ENCODE assay signal across 18 mouse cellular contexts in the genomic region with DNA sequence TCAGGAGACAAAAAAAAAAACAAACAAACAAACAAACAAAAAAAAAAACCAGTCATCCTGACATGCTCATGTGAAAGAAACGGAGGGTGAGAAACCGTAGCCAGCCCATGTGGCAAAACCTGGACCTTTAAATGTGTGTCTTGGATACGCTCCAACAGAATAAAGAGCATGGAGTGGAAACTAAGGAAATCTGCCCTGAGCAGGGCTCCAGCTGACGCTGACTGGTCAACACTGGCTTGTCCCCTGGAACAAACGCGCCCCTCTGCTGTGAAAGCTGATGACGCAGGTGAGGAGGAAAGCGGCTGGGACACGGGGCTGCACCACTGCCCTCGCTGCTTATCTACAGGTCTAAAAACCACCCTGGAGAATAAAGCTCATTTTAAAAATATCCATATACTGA. TPM values are rescaled to one million over a fixed set of nuclear protein-coding genes. Genes with fewer than 3 reads are reported as not detected.
A peak's percentile ranks its signal among the peaks of the same experiment; 100 is the strongest.
DNase-seq lines count a peak whose midpoint lies in the region; ATAC-seq lines count a peak whose summit lies in the region.
"Had no signal": no experiment of that assay in that cellular context is flagged by ENCODE, and none has a peak within 500 bp of the region (broad histone marks: within the 10 kb centered on the region; RNA-seq: fewer than 3 reads in every experiment).

No protein-coding gene starts in this region.

- 30% methylated on average over 10 of the region's 10 CpGs for WGBS in heart, embryonic 13.5 days
- 50% methylated on average over 10 of the region's 10 CpGs for WGBS in midbrain, embryonic 14.5 days
- 66% methylated on average over 10 of the region's 10 CpGs for WGBS in midbrain, embryonic 11.5 days
- WGBS in forebrain, embryonic 10.5 days = 66% methylated on average over 10 of the region's 10 CpGs

- H3K4me2 ChIP-seq in heart, embryonic 13.5 days = 0 out of 2 replicates have a peak overlapping the region, but pooled peaks have one; percentile 2
- H3K4me2 ChIP-seq in midbrain, embryonic 14.5 days (ENCODE audit: low read length) = no peak overlapping the region
- no peak overlapping the region for H3K4me2 ChIP-seq in midbrain, embryonic 11.5 days

- peak overlapping the region; percentile 66 for H3K9ac ChIP-seq in heart, embryonic 13.5 days
- H3K9ac ChIP-seq in midbrain, embryonic 14.5 days (replicated peaks; ENCODE audit: low read length) = no peak overlapping the region
- H3K9ac ChIP-seq in midbrain, embryonic 11.5 days (ENCODE audit: low read length) = no peak overlapping the region
- H3K9ac ChIP-seq: forebrain, postnatal 0 days had no signal

- peak overlapping the region; percentile 57; the same call in 1 of the 2 replicates for H3K27ac ChIP-seq in heart, embryonic 13.5 days (replicated peaks)
- peak overlapping the region; percentile 63; the same call in 1 of the 2 replicates for H3K27ac ChIP-seq in midbrain, embryonic 14.5 days (replicated peaks; ENCODE audit: low read depth, low read length)
- no peak overlapping the region for H3K27ac ChIP-seq in midbrain, embryonic 11.5 days (ENCODE audit: low read depth, low read length)
- no peak overlapping the region for H3K27ac ChIP-seq in forebrain, embryonic 10.5 days
- H3K27ac ChIP-seq: macrophage had no signal

- no peaks in the 10 kb centered on the region for H3K9me3 ChIP-seq in heart, embryonic 13.5 days
- H3K9me3 ChIP-seq in midbrain, embryonic 14.5 days (ENCODE audit: control insufficient read depth, low read length) = no peaks in the 10 kb centered on the region
- no peaks in the 10 kb centered on the region for H3K9me3 ChIP-seq in midbrain, embryonic 11.5 days (ENCODE audit: control insufficient read depth, low read length)
- no peaks in the 10 kb centered on the region for H3K9me3 ChIP-seq in forebrain, embryonic 10.5 days

- DNase-seq in heart, adult 8-10 months (ENCODE audit: low spot score) = no peak
- DNase-seq in kidney, postnatal 25 days = peak; percentile 56 to 83
- DNase-seq in kidney, adult 18-20 months = no peak
- DNase-seq in midbrain, embryonic 14.5 days = peak; percentile 41
- no peak for DNase-seq in midbrain, embryonic 11.5 days (ENCODE audit: low spot score, missing footprints)
- no peak for DNase-seq in layer of hippocampus, adult 18-20 months (ENCODE audit: low spot score in 2 of 2)
- no peak for DNase-seq in forebrain, embryonic 10.5 days (ENCODE audit: extremely low spot score, low spot score)
- DNase-seq: adrenal gland, postnatal 10 days; B cell, adult 2 months; cerebellum, adult 9-11 months; embryo, embryonic 11 days; forebrain, postnatal 0 days; heart, postnatal 10 days; layer of hippocampus, adult 9-11 months; thymus, postnatal 4 days had no signal

- H3K36me3 ChIP-seq in heart, embryonic 13.5 days = no peaks in the 10 kb centered on the region
- H3K36me3 ChIP-seq in midbrain, embryonic 14.5 days (ENCODE audit: control insufficient read depth, insufficient read depth, low read length) = no peaks in the 10 kb centered on the region
- no peaks in the 10 kb centered on the region for H3K36me3 ChIP-seq in midbrain, embryonic 11.5 days (ENCODE audit: control insufficient read depth, insufficient read depth, low read length)
- 0 out of 2 replicates have a peak, but pooled peaks cover 2% of the 10 kb centered on the region for H3K36me3 ChIP-seq in forebrain, embryonic 10.5 days (replicated peaks)

- no peak overlapping the region for H3K4me3 ChIP-seq in heart, embryonic 13.5 days
- no peak overlapping the region for H3K4me3 ChIP-seq in midbrain, embryonic 14.5 days (replicated peaks; ENCODE audit: low read depth, low read length)
- no peak overlapping the region for H3K4me3 ChIP-seq in midbrain, embryonic 11.5 days (ENCODE audit: low read depth, low read length)
- H3K4me3 ChIP-seq in forebrain, embryonic 10.5 days = no peak overlapping the region

- ATAC-seq in heart, embryonic 13.5 days (ENCODE audit: extremely low read depth, insufficient number of reproducible peaks, low FRiP score, low TSS enrichment) = no peak
- ATAC-seq in midbrain, embryonic 14.5 days (ENCODE audit: low FRiP score, low TSS enrichment) = no peak
- ATAC-seq in midbrain, embryonic 11.5 days (ENCODE audit: low FRiP score) = no peak
- ATAC-seq: forebrain, postnatal 0 days; intestine, postnatal 0 days had no signal

- H3K27me3 ChIP-seq in heart, embryonic 13.5 days (replicated peaks) = no peaks in the 10 kb centered on the region
- no peaks in the 10 kb centered on the region for H3K27me3 ChIP-seq in midbrain, embryonic 14.5 days (ENCODE audit: control insufficient read depth, insufficient read depth, low read length)
- no peaks in the 10 kb centered on the region for H3K27me3 ChIP-seq in midbrain, embryonic 11.5 days (ENCODE audit: control insufficient read depth, insufficient read depth, low read length)
- no peaks in the 10 kb centered on the region for H3K27me3 ChIP-seq in forebrain, embryonic 10.5 days (ENCODE audit: poor library complexity, severe bottlenecking)

- H3K4me1 ChIP-seq in heart, embryonic 13.5 days = peaks cover 80% of the 10 kb centered on the region
- peaks cover 38% of the 10 kb centered on the region for H3K4me1 ChIP-seq in midbrain, embryonic 14.5 days (ENCODE audit: control insufficient read depth, insufficient read depth, low read length)
- H3K4me1 ChIP-seq in midbrain, embryonic 11.5 days (ENCODE audit: control insufficient read depth, insufficient read depth, low read length) = peaks cover 34% of the 10 kb centered on the region
- peaks cover 97% of the 10 kb centered on the region for H3K4me1 ChIP-seq in forebrain, embryonic 10.5 days

RNA-seq across cellular contexts. Expression of gene Ccdc85c, which starts 18.5 kb away (rescaled TPM):
- 4.9 and 5.8 TPM in 2 replicates for polyA plus RNA-seq in heart, embryonic 13.5 days (2015; fragmentation: Nextera tagmentation; extraction: Ambion mirVana)
- 10 to 100 TPM; 38.2 to 46.2 (median 40.0) TPM for total RNA-seq in heart, adult 8-10 months (2022)
- 20.9 and 22.3 TPM in 2 replicates for polyA plus RNA-seq in midbrain, embryonic 14.5 days (2014; fragmentation: Nextera tagmentation; extraction: Ambion mirVana)
- 19.2 and 20.4 TPM in 2 replicates for polyA plus RNA-seq in midbrain, embryonic 11.5 days (2014; fragmentation: Nextera tagmentation; extraction: Ambion mirVana)
- 10 to 100 TPM; 66.1 to 72.5 TPM for total RNA-seq in layer of hippocampus, adult 18-20 months (2021)
- 13.5 and 14.6 TPM in 2 replicates for polyA plus RNA-seq in forebrain, embryonic 10.5 days (2016; fragmentation: Nextera tagmentation; extraction: Ambion mirVana)

RNA-seq across cellular contexts. Expression of gene Hhipl1, which starts 49.3 kb away (rescaled TPM):
- 0.71 and 1.1 TPM in 2 replicates for polyA plus RNA-seq in heart, embryonic 13.5 days (2015; fragmentation: Nextera tagmentation; extraction: Ambion mirVana)
- 1 to 10 TPM; 1.2 to 2.0 (median 1.5) TPM for total RNA-seq in heart, adult 8-10 months (2022)
- polyA plus RNA-seq in midbrain, embryonic 14.5 days (2014; fragmentation: Nextera tagmentation; extraction: Ambion mirVana) = 1.3 and 1.6 TPM in 2 replicates
- polyA plus RNA-seq in midbrain, embryonic 11.5 days (2014; fragmentation: Nextera tagmentation; extraction: Ambion mirVana) = 2.7 and 3.5 TPM in 2 replicates
- 1 to 10 TPM; 6.1 to 6.4 TPM for total RNA-seq in layer of hippocampus, adult 18-20 months (2021)
- 2.8 and 3.4 TPM in 2 replicates for polyA plus RNA-seq in forebrain, embryonic 10.5 days (2016; fragmentation: Nextera tagmentation; extraction: Ambion mirVana)
- polyA plus RNA-seq: macrophage had no signal

Comparison
In these comparisons a context has a peak if more than half of its experiments do, and no peak if none do; other contexts are left out.
1. H3K27ac ChIP-seq: peak in heart, embryonic 13.5 days (single experiment) and midbrain, embryonic 14.5 days (single experiment); none in midbrain, embryonic 11.5 days (single experiment) and forebrain, embryonic 10.5 days (single experiment).
2. DNase-seq: peak in kidney, postnatal 25 days (2 of 2) and midbrain, embryonic 14.5 days (single experiment); none in heart, adult 8-10 months (single experiment), kidney, adult 18-20 months (single experiment), midbrain, embryonic 11.5 days (single experiment), layer of hippocampus, adult 18-20 months (0 of 2) and forebrain, embryonic 10.5 days (single experiment).